Mouse (Mus musculus) embryonic facial prominence, embryonic 11.5 days (tissue): ENCODE data around the gene Ccdc134. TPM values are rescaled to one million over a fixed set of nuclear protein-coding genes. Genes with fewer than 3 reads are reported as not detected.
A peak's percentile ranks its signal among the peaks of the same experiment; 100 is the strongest.

Experiments
- ATAC-seq: fragments of 200-750 bp; cut with Nextera tagmentation; replicated peaks from 2 replicates; pipeline ENCODE4 v1.8.0; 2017; ENCODE audit warnings: low read depth; ENCODE audit not compliant: insufficient number of reproducible peaks, low FRiP score, low TSS enrichment
- DNase-seq: peaks from one replicate; pipeline ENCODE4 v3.0.0-alpha.2; 2015; ENCODE audit warnings: low spot score
- H3K27ac ChIP-seq: fragments of 300-500 bp; sonication (generic); replicated peaks from 2 replicates; pipeline ENCODE4 v1.5.1; 2014; ENCODE audit warnings: mild to moderate bottlenecking, low read depth, low read length, control low read depth
- H3K27me3 ChIP-seq: fragments of 300-500 bp; sonication (generic); 2 replicates; pipeline ENCODE4 v1.6.1; 2014; ENCODE audit warnings: mild to moderate bottlenecking, low read length, moderate library complexity, mixed read lengths; ENCODE audit not compliant: control insufficient read depth, insufficient read depth
- H3K36me3 ChIP-seq: fragments of 300-500 bp; sonication (generic); replicated peaks from 2 replicates; pipeline ENCODE4 v1.6.1; 2014; ENCODE audit warnings: low read depth, mild to moderate bottlenecking, low read length, moderate library complexity, mixed read lengths; ENCODE audit not compliant: control insufficient read depth, insufficient read depth
- H3K4me1 ChIP-seq: fragments of 300-500 bp; sonication (generic); 2 replicates; pipeline ENCODE4 v1.6.1; 2014; ENCODE audit warnings: low read length, mixed read lengths; ENCODE audit not compliant: control insufficient read depth, insufficient read depth
- H3K4me2 ChIP-seq: fragments of 300-500 bp; sonication (generic); 2 replicates; pipeline ENCODE4 v1.6.1; 2014; ENCODE audit warnings: low read depth, mild to moderate bottlenecking, control low read depth, low read length, moderate library complexity
- H3K4me3 ChIP-seq: fragments of 300-500 bp; sonication (generic); 2 replicates; pipeline ENCODE4 v1.5.1; 2014; ENCODE audit warnings: low read depth, low read length, control low read depth
- H3K9ac ChIP-seq: fragments of 300-500 bp; sonication (generic); replicated peaks from 2 replicates; pipeline ENCODE4 v1.6.1; 2014; ENCODE audit warnings: mild to moderate bottlenecking, control low read depth, low read length
- H3K9me3 ChIP-seq: fragments of 300-500 bp; sonication (generic); replicated peaks from 2 replicates; pipeline ENCODE4 v1.6.1; 2016; ENCODE audit warnings: mild to moderate bottlenecking, low read length, inconsistent platforms, mixed read lengths; ENCODE audit not compliant: control insufficient read depth
- WGBS: fragments of 180-500 bp; shearing (Covaris S2); extraction: QIAGEN DNeasy Blood & Tissue Kit; methylation state at CpG from one replicate; pipeline ENCODE4 v1.1.7; 2014; 5-methylcytosine and 5-hydroxymethylcytosine counted together
- polyA plus RNA-seq: library from polyadenylated mRNA; unstranded; fragments of >200 nt; fragmentation: Nextera tagmentation; extraction: Ambion mirVana; gene quantifications from 2 replicates; pipeline ENCODE4 v1.2.1, GENCODE M21; 2014

The Ccdc134 gene
- polyA plus RNA-seq, 1 experiment from 2014 or later: 19.9 TPM

- Histone ChIP-seq H3K4me2 (no peak overlapping the region), H3K4me3 (no peak overlapping the region), H3K36me3 (peaks cover 28% of the 10 kb centered on the region), H3K4me1 (no peaks in the 10 kb centered on the region), H3K27me3 (no peaks in the 10 kb centered on the region), H3K9me3 (no peaks in the 10 kb centered on the region), H3K27ac (no peak overlapping the region), H3K9ac (no peak overlapping the region)
- DNase-seq: no peak
- no peak for ATAC-seq
- WGBS: 100% methylated on average over 1 of the region's 1 CpGs
These were observed 60.2 kb downstream of the Ccdc134 start for GRCm38 (mm10) chr15:82187924-82188323.

- Histone ChIP-seq H3K27ac (no peak overlapping the region), H3K36me3 (peaks cover 26% of the 10 kb centered on the region), H3K9me3 (no peaks in the 10 kb centered on the region), H3K4me1 (no peaks in the 10 kb centered on the region), H3K4me3 (no peak overlapping the region), H3K27me3 (no peaks in the 10 kb centered on the region), H3K4me2 (no peak overlapping the region), H3K9ac (no peak overlapping the region)
- WGBS: 93% methylated on average over 10 of the region's 10 CpGs
- ATAC-seq (no peak), DNase-seq (peak; percentile 69)
These were observed 60.9 kb downstream of the Ccdc134 start for GRCm38 (mm10) chr15:82188481-82189240.

Other genes with a start within 250 kb of the Ccdc134 start
- 60.3 and 63.5 TPM in 2 replicates for gene Polr3h, start 201.7 kb upstream of the Ccdc134 start, polyA plus RNA-seq
- 5.5 and 8.4 TPM in 2 replicates for gene Csdc2, start 191.2 kb upstream of the Ccdc134 start, polyA plus RNA-seq
- 19.9 and 21.3 TPM in 2 replicates for gene Pmm1, start 167.0 kb upstream of the Ccdc134 start, polyA plus RNA-seq
- gene 1700029P11Rik, start 147.4 kb upstream of the Ccdc134 start, polyA plus RNA-seq: not detected in 2 replicates
- 91.5 and 94.4 TPM in 2 replicates for gene Xrcc6, start 140.1 kb upstream of the Ccdc134 start, polyA plus RNA-seq
- 26.9 and 31.6 TPM in 2 replicates for gene Desi1, start 94.1 kb upstream of the Ccdc134 start, polyA plus RNA-seq
- 342 and 357 TPM in 2 replicates for gene Snu13, start 80.3 kb upstream of the Ccdc134 start, polyA plus RNA-seq
- 0.06 TPM in 1 of 2 replicates, not detected in the other for gene 4930407I10Rik, start 68.8 kb upstream of the Ccdc134 start, polyA plus RNA-seq
- gene Mei1, start 57.9 kb upstream of the Ccdc134 start, polyA plus RNA-seq: not detected in 2 replicates
- gene Srebf2, start 19.3 kb downstream of the Ccdc134 start, polyA plus RNA-seq: 105 and 109 TPM in 2 replicates
- gene Shisa8, start 84.9 kb downstream of the Ccdc134 start, polyA plus RNA-seq: 0.18 and 0.26 TPM in 2 replicates
- gene Tnfrsf13c, start 96.4 kb downstream of the Ccdc134 start, polyA plus RNA-seq: 0.42 TPM in 1 of 2 replicates, not detected in the other
- 86.4 and 92.5 TPM in 2 replicates for gene Cenpm, start 116.8 kb downstream of the Ccdc134 start, polyA plus RNA-seq
- gene 1500009C09Rik, start 124.5 kb downstream of the Ccdc134 start, polyA plus RNA-seq: 0.35 and 0.45 TPM in 2 replicates
- gene Sept3, start 147.0 kb downstream of the Ccdc134 start, polyA plus RNA-seq: 66.3 and 66.7 TPM in 2 replicates
- gene Wbp2nl, start 171.0 kb downstream of the Ccdc134 start, polyA plus RNA-seq: 0.34 TPM in 1 of 2 replicates, not detected in the other
- gene Naga, start 211.0 kb downstream of the Ccdc134 start, polyA plus RNA-seq: 26.9 and 30.6 TPM in 2 replicates
- 3.6 and 3.7 TPM in 2 replicates for gene Pheta2, start 211.0 kb downstream of the Ccdc134 start, polyA plus RNA-seq
- gene Smdt1, start 211.0 kb downstream of the Ccdc134 start, polyA plus RNA-seq: 214 and 227 TPM in 2 replicates
- gene Ndufa6, start 226.4 kb downstream of the Ccdc134 start, polyA plus RNA-seq: 271 and 281 TPM in 2 replicates